Mouse (Mus musculus) lung, embryonic 14.5 days (tissue): ENCODE data around the gene Cenpm. TPM values are rescaled to one million over a fixed set of nuclear protein-coding genes. Genes with fewer than 3 reads are reported as not detected.

Source experiments
- ATAC-seq: fragments of 200-750 bp; cut with Nextera tagmentation; 2 replicates; pipeline ENCODE4 v1.8.0; 2017; ENCODE audit warnings: mild to moderate bottlenecking, moderate TSS enrichment, moderate library complexity; ENCODE audit not compliant: insufficient read depth
- DNase-seq: peaks from one replicate; pipeline ENCODE4 v3.0.0-alpha.2; 2015
- H3K27ac ChIP-seq: fragments of 300-500 bp; sonication (generic); 2 replicates; pipeline ENCODE4 v1.5.1; 2014; ENCODE audit warnings: low read depth, mild to moderate bottlenecking, moderate library complexity
- H3K27me3 ChIP-seq: fragments of 300-500 bp; sonication (generic); 2 replicates; pipeline ENCODE4 v1.6.1; 2014; ENCODE audit warnings: low read length, control low read depth; ENCODE audit not compliant: insufficient read depth
- H3K36me3 ChIP-seq: fragments of 300-500 bp; sonication (generic); 2 replicates; pipeline ENCODE4 v1.6.1; 2014; ENCODE audit warnings: control low read depth; ENCODE audit not compliant: insufficient read depth
- H3K4me1 ChIP-seq: fragments of 300-500 bp; sonication (generic); 2 replicates; pipeline ENCODE4 v1.6.1; 2014; ENCODE audit warnings: antibody characterized with exemption, control low read depth; ENCODE audit not compliant: insufficient read depth
- H3K4me2 ChIP-seq: fragments of 300-500 bp; sonication (generic); 2 replicates; pipeline ENCODE4 v1.6.1; 2014; ENCODE audit warnings: mild to moderate bottlenecking
- H3K4me3 ChIP-seq: fragments of 300-500 bp; sonication (generic); 2 replicates; pipeline ENCODE4 v1.5.1; 2014; ENCODE audit warnings: low read depth, low read length
- H3K9ac ChIP-seq: fragments of 300-500 bp; sonication (generic); 2 replicates; pipeline ENCODE4 v1.6.1; 2014
- H3K9me3 ChIP-seq: fragments of 300-500 bp; sonication (generic); 2 replicates; pipeline ENCODE4 v1.6.1; 2016; ENCODE audit warnings: low read depth, low read length, control low read depth
- CTCF ChIP-seq: IDR thresholded peaks from 2 replicates; pipeline ENCODE4 v1.5.1; 2016; ENCODE audit warnings: antibody characterized with exemption, low read depth
- WGBS: fragments of 180-500 bp; shearing (Covaris S2); extraction: QIAGEN DNeasy Blood & Tissue Kit; methylation state at CpG from one replicate; pipeline ENCODE4 v1.1.7; 2014; 5-methylcytosine and 5-hydroxymethylcytosine counted together
- polyA plus RNA-seq: library from polyadenylated mRNA; unstranded; fragments of >200 nt; fragmentation: Nextera tagmentation; extraction: Ambion mirVana; gene quantifications from 2 replicates; pipeline ENCODE4 v1.2.1, GENCODE M21; 2014

The Cenpm gene
- polyA plus RNA-seq, 1 experiment from 2014 or later: 86.9 TPM

GRCm38 (mm10) chr15:82243742-82244114 is 820 bp downstream of the Cenpm start:
- Histone ChIP-seq H3K36me3 (peaks cover 10% of the 10 kb centered on the region; the same call in 1 of the 2 replicates), H3K4me2 (peak overlapping the region; percentile 96), H3K4me3 (peak overlapping the region; percentile 65), H3K9ac (peak overlapping the region; percentile 58), H3K27ac (peak overlapping the region; percentile 16; the same call in 1 of the 2 replicates), H3K9me3 (no peaks in the 10 kb centered on the region), H3K27me3 (no peaks in the 10 kb centered on the region), H3K4me1 (0 out of 2 replicates have a peak, but pooled peaks cover 3% of the 10 kb centered on the region)
- ATAC-seq: peak; percentile 28; the same call in 1 of the 2 replicates
- no peak for TF ChIP-seq CTCF
- WGBS: 4% methylated on average over 12 of the region's 12 CpGs
- DNase-seq: peak; percentile 43

GRCm38 (mm10) chr15:82243311-82243710 is 1.2 kb downstream of the Cenpm start:
- H3K4me2 ChIP-seq: peak overlapping the region; percentile 96
- peak overlapping the region; percentile 65 for H3K4me3 ChIP-seq
- no peaks in the 10 kb centered on the region for H3K27me3 ChIP-seq
- 0 out of 2 replicates have a peak overlapping the region, but pooled peaks have one; percentile 58 for H3K9ac ChIP-seq
- WGBS: 70% methylated on average over 3 of the region's 3 CpGs
- ATAC-seq (no peak), DNase-seq (no peak)
- no peak overlapping the region for H3K27ac ChIP-seq
- TF ChIP-seq CTCF: no peak; the same call in 1 of the 2 replicates
- H3K4me1 ChIP-seq: 0 out of 2 replicates have a peak, but pooled peaks cover 3% of the 10 kb centered on the region
- no peaks in the 10 kb centered on the region for H3K9me3 ChIP-seq
- peaks cover 14% of the 10 kb centered on the region; the same call in 1 of the 2 replicates for H3K36me3 ChIP-seq

DNA sequence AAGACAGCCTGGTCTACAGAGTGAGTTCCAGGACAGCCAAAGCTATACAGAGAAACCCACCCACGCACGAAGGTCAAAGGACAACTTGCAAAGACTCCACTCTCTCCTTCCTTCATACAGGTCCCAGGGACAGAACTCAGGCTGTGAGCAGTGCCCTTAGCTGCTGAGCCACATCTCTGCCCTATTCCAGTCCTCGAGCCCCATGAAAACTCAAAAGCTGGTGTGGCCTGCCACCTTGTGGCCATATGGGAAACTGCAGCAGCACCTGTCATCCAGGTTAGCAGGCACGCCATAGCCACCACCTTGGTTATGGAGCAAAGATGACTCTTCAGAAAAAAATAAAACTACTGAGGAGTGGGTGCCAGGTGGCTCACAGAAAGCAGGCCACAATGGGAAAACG is 8.0 kb downstream of the Cenpm start:
- DNase-seq (peak; percentile 88), ATAC-seq (peak; percentile 54)
- Histone ChIP-seq H3K4me3 (no peak overlapping the region), H3K9ac (no peak overlapping the region), H3K27me3 (no peaks in the 10 kb centered on the region), H3K36me3 (peaks cover 26% of the 10 kb centered on the region; the same call in 1 of the 2 replicates), H3K9me3 (no peaks in the 10 kb centered on the region), H3K4me1 (no peaks in the 10 kb centered on the region), H3K27ac (no peak overlapping the region), H3K4me2 (no peak overlapping the region)
- WGBS: 14% methylated on average over 5 of the region's 5 CpGs
- TF ChIP-seq CTCF: peak; percentile 99

DNA sequence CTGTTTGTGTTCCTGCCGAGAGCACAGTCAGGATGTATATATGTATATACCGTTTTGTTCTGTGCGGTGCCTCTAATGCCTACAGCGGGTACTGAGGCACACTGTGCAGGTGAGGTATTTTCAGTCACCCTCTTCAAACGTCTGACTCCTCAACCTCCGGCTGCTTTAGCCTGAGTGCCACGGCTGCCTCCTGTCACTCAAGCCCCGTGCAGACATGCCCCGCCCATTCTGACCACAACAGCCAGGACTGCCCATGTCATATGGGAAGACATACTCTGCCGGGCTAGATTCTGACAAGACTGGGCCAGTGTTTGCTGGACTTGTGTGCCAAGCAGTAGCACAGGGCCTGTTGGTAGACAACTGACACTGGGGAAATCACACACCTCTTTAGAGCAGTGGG is 8.9 kb downstream of the Cenpm start:
- ATAC-seq (no peak), DNase-seq (no peak)
- Histone ChIP-seq H3K36me3 (peaks cover 23% of the 10 kb centered on the region; the same call in 1 of the 2 replicates), H3K4me3 (no peak overlapping the region), H3K9ac (no peak overlapping the region), H3K27me3 (no peaks in the 10 kb centered on the region), H3K4me1 (no peaks in the 10 kb centered on the region), H3K27ac (no peak overlapping the region), H3K9me3 (no peaks in the 10 kb centered on the region), H3K4me2 (no peak overlapping the region)
- WGBS: 56% methylated on average over 10 of the region's 10 CpGs
- no peak for TF ChIP-seq CTCF

GRCm38 (mm10) chr15:82232651-82233050 is 11.9 kb downstream of the Cenpm start:
- Histone ChIP-seq H3K4me1 (no peaks in the 10 kb centered on the region), H3K36me3 (peaks cover 10% of the 10 kb centered on the region; the same call in 1 of the 2 replicates), H3K4me2 (no peak overlapping the region), H3K9ac (no peak overlapping the region), H3K27ac (no peak overlapping the region), H3K9me3 (no peaks in the 10 kb centered on the region), H3K27me3 (no peaks in the 10 kb centered on the region), H3K4me3 (no peak overlapping the region)
- 65% methylated on average over 4 of the region's 4 CpGs for WGBS
- no peak for TF ChIP-seq CTCF
- DNase-seq: no peak
- no peak for ATAC-seq

DNA sequence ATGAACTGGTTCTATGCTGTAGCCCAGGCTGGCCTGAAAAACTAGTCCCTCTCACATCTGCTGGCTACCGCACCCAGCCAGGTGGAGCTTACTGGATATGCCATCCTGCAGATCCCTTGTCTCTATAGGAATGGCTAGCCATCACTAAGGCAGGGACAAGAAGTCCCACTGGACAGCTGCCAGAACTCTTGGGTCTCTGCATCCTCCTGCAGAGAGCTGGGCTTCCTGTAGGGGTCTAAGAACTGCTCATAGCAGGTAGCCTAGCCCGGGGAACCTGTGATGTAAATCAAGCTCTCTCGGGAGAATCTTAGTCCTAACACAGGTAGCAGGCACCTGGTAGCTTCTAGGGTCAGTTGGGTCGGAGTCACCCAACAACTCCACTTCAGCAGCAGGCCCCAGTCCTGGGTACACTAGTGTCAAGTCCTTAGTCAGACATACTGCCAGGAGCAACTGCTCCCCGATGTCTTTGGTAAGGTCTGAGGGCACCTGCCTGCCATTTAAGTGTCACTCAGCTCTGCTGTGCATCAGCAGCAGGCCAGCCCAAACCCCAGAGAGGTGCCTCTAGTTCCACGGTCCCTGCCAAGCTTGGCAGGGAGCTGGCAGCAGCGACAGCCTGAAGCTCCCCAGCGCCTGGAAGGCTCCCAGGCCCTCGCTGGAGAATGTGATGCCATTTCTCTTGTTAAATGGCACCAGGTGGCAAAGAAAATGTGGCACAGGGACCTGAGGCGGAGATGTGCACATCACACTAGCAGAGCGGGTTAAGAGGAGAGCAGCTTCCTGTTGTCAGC is 12.8 kb downstream of the Cenpm start:
- Histone ChIP-seq H3K36me3 (peaks cover 7% of the 10 kb centered on the region; the same call in 1 of the 2 replicates), H3K9me3 (no peaks in the 10 kb centered on the region), H3K4me1 (no peaks in the 10 kb centered on the region), H3K27ac (no peak overlapping the region), H3K4me2 (no peak overlapping the region), H3K27me3 (no peaks in the 10 kb centered on the region), H3K9ac (no peak overlapping the region), H3K4me3 (no peak overlapping the region)
- DNase-seq (peak; percentile 63), ATAC-seq (no peak)
- 61% methylated on average over 11 of the region's 11 CpGs for WGBS
- no peak for TF ChIP-seq CTCF

DNA sequence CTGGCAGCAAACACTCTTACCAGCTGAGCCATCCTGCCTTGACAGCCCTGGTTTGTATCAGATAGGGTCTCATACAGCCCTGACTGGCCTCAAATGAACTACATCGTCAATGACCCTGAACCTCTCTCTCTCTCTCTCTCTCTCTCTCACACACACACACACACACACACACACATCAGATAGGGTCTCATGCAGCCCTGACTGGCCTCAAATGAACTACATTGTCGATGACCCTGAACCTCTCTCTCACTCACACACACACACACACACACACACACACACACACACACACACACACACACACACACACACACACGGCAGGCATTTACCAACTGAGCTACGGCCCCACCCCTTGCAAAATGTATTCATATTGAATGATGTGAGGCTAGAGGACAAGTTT is 13.4 kb downstream of the Cenpm start:
- H3K4me1 ChIP-seq: no peaks in the 10 kb centered on the region
- H3K9ac ChIP-seq: no peak overlapping the region
- H3K4me3 ChIP-seq: no peak overlapping the region
- no peak for TF ChIP-seq CTCF
- WGBS: 66% methylated on average over 4 of the region's 4 CpGs
- H3K4me2 ChIP-seq: no peak overlapping the region
- H3K27ac ChIP-seq: no peak overlapping the region
- no peaks in the 10 kb centered on the region for H3K27me3 ChIP-seq
- no peaks in the 10 kb centered on the region for H3K9me3 ChIP-seq
- DNase-seq (no peak), ATAC-seq (no peak)
- peaks cover 6% of the 10 kb centered on the region; the same call in 1 of the 2 replicates for H3K36me3 ChIP-seq
